Mouse (Mus musculus): ENCODE data around the gene Masp2.

DNA sequence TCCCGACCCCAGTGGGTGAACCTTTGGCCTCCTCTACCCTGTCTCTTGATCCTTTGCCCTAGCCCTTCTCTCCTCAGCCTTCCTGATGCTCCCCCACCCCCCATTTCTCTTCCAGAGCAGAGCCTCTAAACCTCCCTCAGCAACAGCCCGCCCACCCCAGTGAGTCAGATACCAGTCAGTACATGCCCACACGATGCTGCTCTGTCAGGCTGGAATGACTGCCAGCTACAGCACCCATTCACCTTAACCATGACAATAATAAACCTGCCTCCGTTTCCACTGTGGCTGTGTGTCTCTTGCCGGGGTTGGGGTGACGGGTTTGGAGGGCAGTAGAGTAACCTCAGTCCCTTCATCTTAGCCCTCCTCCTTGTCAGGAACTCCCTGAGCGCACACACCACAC lies 1.8 kb downstream of the Masp2 start:
- TF ChIP-seq CTCF (IDR thresholded peaks at IDR 0.05; ENCODE audit: extremely low read depth, insufficient read depth, insufficient read length, insufficient replicate concordance) (no peak), POLR2A (IDR thresholded peaks at IDR 0.05; ENCODE audit: low read depth, low read length) (no peak)
